Mouse (Mus musculus) adipocyte (in vitro differentiated cells): ENCODE results near the gene Srpx2.

Experiments
- DNase-seq: peaks from one replicate; pipeline ENCODE4 v3.0.0-alpha.2; 2016; ENCODE audit warnings: low spot score

Gene Srpx2

GRCm38 (mm10) chrX:133908261-133908660 is at the start of gene Srpx2:
Gene Srpx2, plus strand, starts transcription at chrX:133908426.
- no peak for DNase-seq

GRCm38 (mm10) chrX:133869743-133870142 is 38.5 kb upstream of the Srpx2 start:
- DNase-seq: no peak

- DNase-seq: no peak
Observed at GRCm38 (mm10) chrX:133887308-133887707, 20.9 kb upstream of the Srpx2 start.

- DNase-seq: no peak
Observed at GRCm38 (mm10) chrX:133888111-133888510, 20.1 kb upstream of the Srpx2 start.

- DNase-seq: peak; percentile 72
Observed at GRCm38 (mm10) chrX:133898014-133898542, 10.1 kb upstream of the Srpx2 start, which contains the start of gene Tspan6. Gene Tspan6, minus strand, starts transcription at chrX:133898429.

GRCm38 (mm10) chrX:133911397-133912103 is 3.3 kb downstream of the Srpx2 start:
- no peak for DNase-seq

GRCm38 (mm10) chrX:133913006-133913405 is 4.8 kb downstream of the Srpx2 start:
- no peak for DNase-seq

- no peak for DNase-seq
Observed at GRCm38 (mm10) chrX:133914219-133914618, 6.0 kb downstream of the Srpx2 start.

- no peak for DNase-seq
Observed at GRCm38 (mm10) chrX:133921187-133921586, 13.0 kb downstream of the Srpx2 start.

- no peak for DNase-seq
Observed at GRCm38 (mm10) chrX:133926760-133927159, 18.5 kb downstream of the Srpx2 start.

- DNase-seq: peak; percentile 58
Observed at GRCm38 (mm10) chrX:133931302-133932013, 23.2 kb downstream of the Srpx2 start.

- DNase-seq: no peak
Observed at GRCm38 (mm10) chrX:133936605-133937225, 28.5 kb downstream of the Srpx2 start.

- no peak for DNase-seq
Observed at GRCm38 (mm10) chrX:133939561-133939960, 31.3 kb downstream of the Srpx2 start.

- peak; percentile 71 for DNase-seq
Observed at GRCm38 (mm10) chrX:133947427-133947826, 39.2 kb downstream of the Srpx2 start.

GRCm38 (mm10) chrX:133954661-133955060 is 46.4 kb downstream of the Srpx2 start:
- no peak for DNase-seq

- DNase-seq: no peak
Observed at GRCm38 (mm10) chrX:133960617-133961016, 52.4 kb downstream of the Srpx2 start.

GRCm38 (mm10) chrX:133964615-133965014 is 56.4 kb downstream of the Srpx2 start:
- no peak for DNase-seq

- no peak for DNase-seq
Observed at GRCm38 (mm10) chrX:133981231-133982002, 73.2 kb downstream of the Srpx2 start, which contains the start of gene Sytl4. Gene Sytl4, minus strand, starts transcription at chrX:133981812.
